Mouse (Mus musculus): ENCODE measurements around the gene Itgb4.

- no peak for TF ChIP-seq CTCF (IDR thresholded peaks at IDR 0.05; ENCODE audit: extremely low read depth, insufficient read depth, insufficient read length, insufficient replicate concordance)
- TF ChIP-seq POLR2A (IDR thresholded peaks at IDR 0.05; ENCODE audit: low read depth, low read length), result no peak
Observed at GRCm38 (mm10) chr11:115974309-115975082, at the start of gene Itgb4.
